19 mouse cellular contexts compared by ENCODE assay signal in genomic region chr16:49969693-49970296, GRCm38 (mm10).
DNase-seq lines count a peak whose midpoint lies in the region; ATAC-seq and TF ChIP-seq lines count a peak whose summit lies in the region.
"Had no signal": no experiment of that assay in that cellular context is flagged by ENCODE, and none has a peak within 500 bp of the region (broad histone marks: within the 10 kb centered on the region; RNA-seq: fewer than 3 reads in every experiment).

No protein-coding gene starts in this region.

- no peak overlapping the region for H3K4me3 ChIP-seq in liver, adult 2 months (ENCODE audit: insufficient read depth, low read depth, low read length)
- no peak overlapping the region for H3K4me3 ChIP-seq in intestine, embryonic 14.5 days (ENCODE audit: low read depth, low read length)
- H3K4me3 ChIP-seq: forebrain, embryonic 10.5 days; heart, embryonic 10.5 days; kidney, embryonic 15.5 days; limb, embryonic 12.5 days; liver, embryonic 15.5 days; neural tube, embryonic 13.5 days had no signal

- no peak overlapping the region for H3K4me2 ChIP-seq in intestine, embryonic 14.5 days (ENCODE audit: low read length)
- H3K4me2 ChIP-seq: kidney, embryonic 15.5 days; limb, embryonic 12.5 days; liver, embryonic 15.5 days; neural tube, embryonic 13.5 days had no signal

- ATAC-seq in activated CD4-positive, CD25-positive, alpha-beta regulatory T cell, adult 4 months = peak; percentile 25
- ATAC-seq in intestine, embryonic 14.5 days (replicated peaks; ENCODE audit: low FRiP score, low TSS enrichment, low read depth) = no peak
- peak; percentile 62 for ATAC-seq in monocyte, adult 5-6 weeks (replicated peaks; ENCODE audit: insufficient number of reproducible peaks, low FRiP score, low TSS enrichment, poor library complexity, severe bottlenecking)

- peaks cover 7% of the 10 kb centered on the region; the same call in 1 of the 2 replicates for H3K4me1 ChIP-seq in liver, adult 2 months (ENCODE audit: control insufficient read depth, insufficient read depth, low read length)
- H3K4me1 ChIP-seq in intestine, embryonic 14.5 days (replicated peaks; ENCODE audit: control insufficient read depth, insufficient read depth, low read length) = peaks cover 25% of the 10 kb centered on the region

- no peak for DNase-seq in liver, adult 2 months (ENCODE audit: extremely low read depth, low read depth, low spot score)
- DNase-seq in liver = no peak
- peak; percentile 46 for DNase-seq in intestine, embryonic 14.5 days (ENCODE audit: low spot score)
- no peak for DNase-seq in thymus, postnatal 14 days
- no peak for DNase-seq in urinary bladder, adult 2 months (ENCODE audit: low spot score)
- DNase-seq in layer of hippocampus, adult 11-12 months (ENCODE audit: low spot score) = no peak
- DNase-seq: adrenal gland, postnatal 36 days; cerebellum, adult 9-11 months; gastrocnemius, postnatal 25 days; thymus, adult 18-20 months had no signal

- no peak for TF ChIP-seq CTCF in liver, adult 2 months (IDR thresholded peaks at IDR 0.05; ENCODE audit: low read depth, low read length)

- no peaks in the 10 kb centered on the region for H3K79me2 ChIP-seq in liver, adult 2 months (ENCODE audit: control insufficient read depth, insufficient read depth, low read length)

- no peaks in the 10 kb centered on the region for H3K9me3 ChIP-seq in intestine, embryonic 14.5 days (ENCODE audit: control insufficient read depth, low read length)
- H3K9me3 ChIP-seq: forebrain, embryonic 10.5 days; heart, embryonic 10.5 days; kidney, embryonic 15.5 days; limb, embryonic 12.5 days; liver, embryonic 15.5 days; neural tube, embryonic 13.5 days had no signal

- H3K9ac ChIP-seq in liver, adult 2 months (ENCODE audit: low read depth, low read length) = no peak overlapping the region
- no peak overlapping the region for H3K9ac ChIP-seq in intestine, embryonic 14.5 days (ENCODE audit: low read length)
- H3K9ac ChIP-seq: kidney, embryonic 15.5 days; limb, embryonic 12.5 days; liver, embryonic 15.5 days; neural tube, embryonic 13.5 days had no signal

- H3K27ac ChIP-seq in liver, adult 2 months (replicated peaks; ENCODE audit: insufficient read depth, low read depth, low read length) = 0 out of 2 replicates have a peak overlapping the region, but pooled peaks have one; percentile 26
- no peak overlapping the region for H3K27ac ChIP-seq in intestine, embryonic 14.5 days (ENCODE audit: low read depth)
- H3K27ac ChIP-seq: forebrain, embryonic 10.5 days; heart, embryonic 10.5 days; kidney, embryonic 15.5 days; limb, embryonic 12.5 days; liver, embryonic 15.5 days; neural tube, embryonic 13.5 days had no signal

- TF ChIP-seq POLR2A in liver, adult 2 months (IDR thresholded peaks at IDR 0.05; ENCODE audit: extremely low read depth, insufficient read depth, low read length) = no peak

- no peaks in the 10 kb centered on the region for H3K27me3 ChIP-seq in liver, adult 2 months (ENCODE audit: control insufficient read depth, insufficient read depth, low read length)
- H3K27me3 ChIP-seq in intestine, embryonic 14.5 days (replicated peaks; ENCODE audit: control insufficient read depth, insufficient read depth, low read length) = no peaks in the 10 kb centered on the region
- H3K27me3 ChIP-seq: kidney, embryonic 15.5 days; limb, embryonic 12.5 days; liver, embryonic 15.5 days; neural tube, embryonic 13.5 days; Patski had no signal

- 97% methylated on average over 2 of the region's 2 CpGs for WGBS in liver, adult 2 months
- WGBS in intestine, embryonic 14.5 days = 86% methylated on average over 2 of the region's 2 CpGs

- H3K36me3 ChIP-seq in liver, adult 2 months (ENCODE audit: control insufficient read depth, insufficient read depth, low read length) = no peaks in the 10 kb centered on the region
- no peaks in the 10 kb centered on the region for H3K36me3 ChIP-seq in intestine, embryonic 14.5 days (ENCODE audit: control insufficient read depth, insufficient read depth, low read length)
- H3K36me3 ChIP-seq: forebrain, embryonic 10.5 days; heart, embryonic 10.5 days; kidney, embryonic 15.5 days; limb, embryonic 12.5 days; liver, embryonic 15.5 days; neural tube, embryonic 13.5 days had no signal
